8 mouse cellular contexts compared by ENCODE assay signal in the genomic region with DNA sequence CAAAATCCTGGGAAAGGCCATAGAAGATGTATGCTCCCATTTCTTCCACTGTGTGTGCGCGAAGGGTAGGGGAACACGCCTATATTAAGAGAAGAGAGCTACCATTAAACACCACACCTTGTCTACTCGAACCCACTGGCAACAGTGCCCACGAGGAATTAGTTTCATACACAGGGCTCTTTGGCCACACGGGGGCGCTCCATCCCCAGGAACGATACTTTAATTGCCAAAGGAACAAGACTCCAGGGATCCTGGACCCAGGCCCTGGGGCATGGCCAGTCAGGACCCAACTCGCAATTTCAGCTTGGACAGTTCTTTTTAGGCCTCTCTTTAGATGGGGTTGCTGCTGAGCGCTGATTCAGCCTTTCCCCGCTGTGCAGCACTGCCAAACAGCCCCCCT. TPM values are rescaled to one million over a fixed set of nuclear protein-coding genes. Genes with fewer than 3 reads are reported as not detected.
DNase-seq lines count a peak whose midpoint lies in the region; ATAC-seq lines count a peak whose summit lies in the region.

No protein-coding gene starts in this region.

- 12% methylated on average over 11 of the region's 11 CpGs for WGBS in lung, embryonic 16.5 days

- H3K9me3 ChIP-seq in lung, embryonic 16.5 days (ENCODE audit: control insufficient read depth, low read length) = no peaks in the 10 kb centered on the region

- no peak overlapping the region for H3K27ac ChIP-seq in lung, embryonic 16.5 days (ENCODE audit: low read length)

- H3K4me2 ChIP-seq in lung, embryonic 16.5 days (ENCODE audit: low read depth, low read length) = no peak overlapping the region

- H3K27me3 ChIP-seq in lung, embryonic 16.5 days (ENCODE audit: control insufficient read depth, insufficient read depth, low read depth, low read length) = no peaks in the 10 kb centered on the region

- H3K36me3 ChIP-seq in lung, embryonic 16.5 days (ENCODE audit: control insufficient read depth, insufficient read depth, low read length) = no peaks in the 10 kb centered on the region

- intact Hi-C loops in gastrocnemius, postnatal 36 days (cut with DNase I) = loop anchor here (2.0 to 5.0 kb wide), 2 partner anchors 140 to 199 kb away; no protein-coding TSS in a partner anchor

- no peak overlapping the region for H3K9ac ChIP-seq in lung, embryonic 16.5 days (ENCODE audit: low read length)

- peaks cover 41% of the 10 kb centered on the region for H3K4me1 ChIP-seq in lung, embryonic 16.5 days (replicated peaks; ENCODE audit: control insufficient read depth, insufficient read depth, low read length)

- ATAC-seq in lung, embryonic 16.5 days (ENCODE audit: low read depth) = 0 out of 2 replicates have a peak, but pooled peaks have one; percentile 21

- DNase-seq in B cell, adult 2 months = peak; percentile 91 to 92
- peak; percentile 65 for DNase-seq in WW6 (ENCODE audit: low read depth, low spot score)
- DNase-seq in cerebellum, postnatal 36 days = peak; percentile 93 to 95
- DNase-seq in gastrocnemius, postnatal 36 days = peak; percentile 76 to 78
- peak; percentile 93 to 94 for DNase-seq in kidney, postnatal 4 days
- peak; percentile 65 for DNase-seq in ovary, postnatal 10 days (ENCODE audit: low spot score)
- peak; percentile 78 for DNase-seq in thymus, postnatal 0 days (ENCODE audit: low spot score)

- H3K4me3 ChIP-seq in lung, embryonic 16.5 days (ENCODE audit: low read length) = no peak overlapping the region

RNA-seq across cellular contexts. Expression of gene Kcnip2, which starts 2.6 kb away (rescaled TPM):
- total RNA-seq in gastrocnemius, postnatal 36 days (2021) = under 1 TPM; 0.17 to 0.38 TPM
- polyA plus RNA-seq in lung, embryonic 16.5 days (2015; fragmentation: Nextera tagmentation; extraction: Ambion mirVana) = 1.7 and 1.9 TPM in 2 replicates
- polyA plus RNA-seq in thymus, postnatal 0 days (2015; fragmentation: Nextera tagmentation; extraction: Ambion mirVana) = 1.3 TPM in 2 replicates

RNA-seq across cellular contexts. Expression of gene Mgea5, which starts 29.6 kb away (rescaled TPM):
- total RNA-seq in gastrocnemius, postnatal 36 days (2021) = 10 to 100 TPM; 26.2 to 31.1 TPM
- 47.0 and 48.5 TPM in 2 replicates for polyA plus RNA-seq in lung, embryonic 16.5 days (2015; fragmentation: Nextera tagmentation; extraction: Ambion mirVana)
- 61.0 and 90.5 TPM in 2 replicates for polyA plus RNA-seq in thymus, postnatal 0 days (2015; fragmentation: Nextera tagmentation; extraction: Ambion mirVana)
